Mouse (Mus musculus) stomach, embryonic 15.5 days (tissue): Measurements from ENCODE around the gene Gm20388. TPM values are rescaled to one million over a fixed set of nuclear protein-coding genes. Genes with fewer than 3 reads are reported as not detected.

Source experiments
- ATAC-seq: fragments of 200-750 bp; cut with Nextera tagmentation; 2 replicates; pipeline ENCODE4 v1.8.0; 2017; ENCODE audit warnings: low read depth, moderate number of reproducible peaks, moderate TSS enrichment; ENCODE audit not compliant: insufficient read depth, low FRiP score
- H3K27ac ChIP-seq: fragments of 300-500 bp; sonication (generic); 2 replicates; pipeline ENCODE4 v1.5.1; 2015; ENCODE audit warnings: mild to moderate bottlenecking, inconsistent platforms
- H3K27me3 ChIP-seq: fragments of 300-500 bp; sonication (generic); replicated peaks from 2 replicates; pipeline ENCODE4 v1.6.1; 2015; ENCODE audit warnings: inconsistent platforms
- H3K36me3 ChIP-seq: fragments of 300-500 bp; sonication (generic); 2 replicates; pipeline ENCODE4 v1.6.1; 2015; ENCODE audit warnings: inconsistent platforms
- H3K4me1 ChIP-seq: fragments of 300-500 bp; sonication (generic); 2 replicates; pipeline ENCODE4 v1.6.1; 2015; ENCODE audit warnings: inconsistent platforms
- H3K4me2 ChIP-seq: fragments of 300-500 bp; sonication (generic); 2 replicates; pipeline ENCODE4 v1.6.1; 2015; ENCODE audit warnings: mild to moderate bottlenecking, inconsistent platforms
- H3K4me3 ChIP-seq: fragments of 300-500 bp; sonication (generic); replicated peaks from 2 replicates; pipeline ENCODE4 v1.5.1; 2015; ENCODE audit warnings: inconsistent platforms
- H3K9ac ChIP-seq: fragments of 300-500 bp; sonication (generic); 2 replicates; pipeline ENCODE4 v1.6.1; 2015; ENCODE audit warnings: inconsistent platforms
- H3K9me3 ChIP-seq: fragments of 300-500 bp; sonication (generic); 2 replicates; pipeline ENCODE4 v1.6.1; 2016; ENCODE audit warnings: inconsistent platforms
- WGBS: fragments of 180-500 bp; shearing (Covaris S2); methylation state at CpG from one replicate; pipeline ENCODE4 v1.1.7; 2015; 5-methylcytosine and 5-hydroxymethylcytosine counted together
- polyA plus RNA-seq: library from polyadenylated mRNA; unstranded; fragments of >200 nt; fragmentation: Nextera tagmentation; extraction: Ambion mirVana; gene quantifications from 2 replicates; pipeline ENCODE4 v1.2.1, GENCODE M21; 2015

Gm20388 gene
- polyA plus RNA-seq, 1 experiment from 2014 or later: not detected

DNA sequence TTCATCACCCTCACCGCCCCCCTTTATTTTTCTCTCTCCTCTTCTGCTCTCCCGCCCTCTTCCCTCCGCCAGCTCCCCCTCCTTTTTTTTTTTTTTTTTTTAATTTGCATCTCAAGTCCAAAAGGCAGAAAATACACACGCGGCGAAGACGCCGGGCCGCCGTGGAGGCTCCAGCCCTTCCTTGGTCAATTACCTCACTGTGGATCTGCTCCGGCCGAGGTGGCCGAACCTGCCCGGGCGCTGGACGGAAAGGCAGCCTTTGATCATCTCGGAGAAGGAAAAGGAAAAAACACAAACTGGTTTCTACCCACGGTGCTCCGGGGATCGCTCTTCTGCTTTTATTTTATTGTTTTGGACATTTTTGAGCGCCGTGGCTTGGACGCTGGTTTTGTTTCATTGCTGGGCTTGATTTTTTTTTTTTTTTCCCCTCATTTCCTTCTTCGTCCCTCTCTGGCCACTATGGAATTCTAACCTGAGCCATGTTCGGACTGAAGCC is 578.0 kb downstream of the Gm20388 start:
- H3K9me3 ChIP-seq: no peaks in the 10 kb centered on the region
- ATAC-seq: no peak
- H3K36me3 ChIP-seq: no peaks in the 10 kb centered on the region
- H3K4me1 ChIP-seq: peaks cover 72% of the 10 kb centered on the region
- 1% methylated on average over 25 of the region's 25 CpGs for WGBS
- no peaks in the 10 kb centered on the region; the same call in 1 of the 2 replicates for H3K27me3 ChIP-seq
- H3K9ac ChIP-seq: peak overlapping the region; percentile 65
- H3K4me3 ChIP-seq: peak overlapping the region; percentile 71
- H3K27ac ChIP-seq: peak overlapping the region; percentile 91
- peak overlapping the region; percentile 99 for H3K4me2 ChIP-seq

DNA sequence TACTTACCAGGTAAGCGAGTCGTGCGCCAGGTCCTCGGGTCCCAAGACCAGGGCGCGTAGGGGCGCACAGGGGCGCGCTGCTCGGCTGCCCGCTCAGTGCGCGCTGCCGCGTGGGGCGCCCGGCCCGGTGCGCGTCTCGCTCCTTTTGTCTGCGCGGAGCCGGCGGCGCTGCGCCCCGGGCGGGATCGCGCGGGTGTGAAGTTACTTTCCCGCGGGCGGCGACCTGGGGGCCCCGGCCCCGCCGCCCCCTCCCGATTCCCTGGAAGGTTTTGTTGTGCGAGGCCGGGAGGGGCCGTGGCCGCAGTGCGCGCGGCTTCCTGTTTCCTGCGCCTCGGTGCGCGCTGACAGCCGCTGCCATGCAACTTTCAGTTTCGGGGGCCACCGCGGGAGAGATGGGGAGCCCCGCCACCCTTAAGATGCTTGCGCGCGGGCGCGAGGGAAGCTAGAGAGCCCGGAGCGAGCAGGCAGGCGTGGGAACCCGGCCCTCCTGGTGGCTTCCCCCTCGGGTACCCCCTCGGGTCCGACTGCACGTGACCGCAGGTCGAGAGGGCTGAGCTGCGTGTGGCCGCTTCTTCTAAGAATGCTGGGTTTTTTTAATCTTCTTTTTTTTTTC is 578.6 kb downstream of the Gm20388 start:
- Histone ChIP-seq H3K27me3 (no peaks in the 10 kb centered on the region; the same call in 1 of the 2 replicates), H3K4me3 (peak overlapping the region; percentile 71), H3K27ac (peak overlapping the region; percentile 91), H3K9me3 (no peaks in the 10 kb centered on the region), H3K36me3 (no peaks in the 10 kb centered on the region), H3K4me2 (peak overlapping the region; percentile 99), H3K4me1 (peaks cover 74% of the 10 kb centered on the region), H3K9ac (peak overlapping the region; percentile 65)
- under 1% methylated on average over 73 of the region's 73 CpGs for WGBS
- ATAC-seq: no peak

- H3K4me1 ChIP-seq: peaks cover 72% of the 10 kb centered on the region
- peak overlapping the region; percentile 65 for H3K9ac ChIP-seq
- ATAC-seq: no peak
- peak overlapping the region; percentile 99 for H3K4me2 ChIP-seq
- H3K27ac ChIP-seq: peak overlapping the region; percentile 91
- WGBS: 36% methylated on average over 15 of the region's 15 CpGs
- H3K27me3 ChIP-seq: no peaks in the 10 kb centered on the region; the same call in 1 of the 2 replicates
- H3K4me3 ChIP-seq: peak overlapping the region; percentile 71
- H3K9me3 ChIP-seq: no peaks in the 10 kb centered on the region
- no peaks in the 10 kb centered on the region for H3K36me3 ChIP-seq
Observed at GRCm38 (mm10) chr8:120489771-120490281, 579.2 kb downstream of the Gm20388 start.

DNA sequence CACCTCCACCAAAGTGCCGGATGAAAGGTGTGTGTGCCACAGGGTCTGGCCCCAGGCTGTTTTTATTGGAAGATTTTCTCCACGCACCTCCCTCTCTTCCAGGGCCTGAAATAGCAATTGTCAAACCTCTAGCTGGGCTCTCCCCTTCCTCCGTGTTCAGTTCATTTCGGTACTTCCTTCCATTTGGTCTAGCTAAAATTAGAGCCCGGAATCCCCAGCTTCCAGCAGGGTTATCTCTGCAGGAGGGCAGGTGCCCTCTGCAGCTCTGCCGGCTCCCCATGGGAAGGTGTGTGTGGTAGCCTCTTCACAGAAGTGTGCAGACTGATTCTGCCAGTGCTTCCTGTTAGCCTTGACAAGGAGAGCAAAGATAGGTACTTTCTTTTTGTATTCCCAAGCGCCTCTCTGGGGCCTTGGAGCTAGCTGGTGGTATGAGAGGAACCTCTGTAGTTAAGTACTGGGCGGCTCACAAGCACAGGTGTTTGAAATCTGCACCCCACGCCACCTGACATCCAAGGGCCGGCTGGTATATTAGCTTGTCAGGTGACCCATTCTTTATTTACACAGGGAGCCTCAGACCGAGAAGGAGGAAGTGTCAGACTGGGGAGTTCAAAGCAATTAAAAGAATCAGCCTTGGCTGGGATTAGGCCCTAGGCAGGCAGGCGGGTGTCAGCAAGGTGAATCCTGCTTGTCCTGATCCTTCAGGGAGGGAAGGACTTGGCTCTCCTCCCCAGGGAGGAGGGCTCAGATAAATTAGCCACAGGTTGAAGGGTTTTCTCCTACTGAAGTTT is 579.9 kb downstream of the Gm20388 start:
- Histone ChIP-seq H3K27me3 (no peaks in the 10 kb centered on the region), H3K9ac (peak overlapping the region; percentile 1; the same call in 1 of the 2 replicates), H3K27ac (peak overlapping the region; percentile 91), H3K4me1 (peaks cover 72% of the 10 kb centered on the region), H3K4me3 (peak overlapping the region; percentile 71), H3K4me2 (peak overlapping the region; percentile 99), H3K36me3 (no peaks in the 10 kb centered on the region), H3K9me3 (no peaks in the 10 kb centered on the region)
- 33% methylated on average over 12 of the region's 12 CpGs for WGBS
- peak; percentile 4; the same call in 1 of the 2 replicates for ATAC-seq

DNA sequence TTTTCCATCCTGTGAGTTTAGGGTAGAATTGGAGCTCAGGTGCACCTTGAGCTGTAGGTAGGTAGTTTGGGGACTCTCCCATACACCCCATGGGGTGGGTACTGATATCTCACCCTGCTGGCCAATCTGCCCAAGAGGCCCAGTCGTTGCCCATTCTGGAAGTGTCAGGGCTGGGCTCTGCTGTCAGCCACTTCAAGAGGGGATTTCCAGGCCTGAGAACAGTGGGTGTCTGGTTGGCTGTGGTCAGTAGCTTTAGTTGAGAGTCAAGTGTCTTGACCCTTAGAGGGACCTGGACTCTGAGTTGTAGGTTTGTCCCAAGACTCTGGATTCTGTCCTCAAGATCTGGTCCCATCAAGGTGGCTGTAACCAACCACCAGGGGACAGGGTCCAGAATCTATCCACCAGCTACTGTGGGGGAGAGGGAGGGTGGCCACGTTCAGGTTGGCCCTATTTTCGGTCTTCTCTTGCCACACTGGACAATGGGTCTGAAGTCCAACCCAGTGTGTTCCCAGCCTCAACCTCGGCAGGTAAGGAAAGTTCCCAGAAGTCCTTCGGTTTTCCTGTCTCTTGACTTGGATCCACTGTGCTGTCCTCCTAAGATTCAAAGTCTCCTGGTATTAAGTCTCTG is 580.6 kb downstream of the Gm20388 start:
- no peaks in the 10 kb centered on the region for H3K9me3 ChIP-seq
- no peaks in the 10 kb centered on the region for H3K27me3 ChIP-seq
- H3K4me2 ChIP-seq: peak overlapping the region; percentile 99
- ATAC-seq: no peak
- H3K4me3 ChIP-seq: peak overlapping the region; percentile 71
- WGBS: 65% methylated on average over 5 of the region's 5 CpGs
- peak overlapping the region; percentile 1; the same call in 1 of the 2 replicates for H3K9ac ChIP-seq
- H3K4me1 ChIP-seq: peaks cover 68% of the 10 kb centered on the region
- no peaks in the 10 kb centered on the region for H3K36me3 ChIP-seq
- H3K27ac ChIP-seq: peak overlapping the region; percentile 91

- Histone ChIP-seq H3K4me3 (no peak overlapping the region), H3K27me3 (no peaks in the 10 kb centered on the region), H3K4me2 (peak overlapping the region; percentile 17), H3K9me3 (no peaks in the 10 kb centered on the region), H3K36me3 (no peaks in the 10 kb centered on the region), H3K4me1 (peaks cover 66% of the 10 kb centered on the region), H3K27ac (0 out of 2 replicates have a peak overlapping the region, but pooled peaks have one; percentile 19), H3K9ac (no peak overlapping the region)
- no peak for ATAC-seq
- WGBS: 34% methylated on average over 14 of the region's 14 CpGs
Observed at GRCm38 (mm10) chr8:120492193-120492880, 581.7 kb downstream of the Gm20388 start.

DNA sequence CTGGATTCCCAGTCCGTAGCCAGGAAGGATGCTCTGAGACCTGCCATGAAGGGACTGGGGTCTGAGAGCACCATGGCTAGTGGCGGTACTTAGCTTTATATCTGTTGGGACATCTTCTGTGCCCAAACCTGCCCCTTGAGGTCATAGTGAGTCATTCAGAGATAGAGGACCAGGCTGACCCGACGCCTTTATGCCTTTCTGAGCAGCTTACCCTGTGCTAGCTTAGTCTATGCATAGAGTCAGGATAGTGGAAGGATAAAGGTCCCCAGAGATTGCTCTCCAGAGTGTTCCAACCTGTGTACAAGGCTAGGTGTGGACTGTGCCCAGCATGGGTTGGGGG is 582.2 kb downstream of the Gm20388 start:
- ATAC-seq: no peak
- Histone ChIP-seq H3K27me3 (no peaks in the 10 kb centered on the region), H3K4me3 (no peak overlapping the region), H3K4me1 (peaks cover 70% of the 10 kb centered on the region), H3K4me2 (peak overlapping the region; percentile 17; the same call in 1 of the 2 replicates), H3K9ac (no peak overlapping the region), H3K9me3 (no peaks in the 10 kb centered on the region), H3K36me3 (no peaks in the 10 kb centered on the region), H3K27ac (no peak overlapping the region)
- 63% methylated on average over 4 of the region's 4 CpGs for WGBS

DNA sequence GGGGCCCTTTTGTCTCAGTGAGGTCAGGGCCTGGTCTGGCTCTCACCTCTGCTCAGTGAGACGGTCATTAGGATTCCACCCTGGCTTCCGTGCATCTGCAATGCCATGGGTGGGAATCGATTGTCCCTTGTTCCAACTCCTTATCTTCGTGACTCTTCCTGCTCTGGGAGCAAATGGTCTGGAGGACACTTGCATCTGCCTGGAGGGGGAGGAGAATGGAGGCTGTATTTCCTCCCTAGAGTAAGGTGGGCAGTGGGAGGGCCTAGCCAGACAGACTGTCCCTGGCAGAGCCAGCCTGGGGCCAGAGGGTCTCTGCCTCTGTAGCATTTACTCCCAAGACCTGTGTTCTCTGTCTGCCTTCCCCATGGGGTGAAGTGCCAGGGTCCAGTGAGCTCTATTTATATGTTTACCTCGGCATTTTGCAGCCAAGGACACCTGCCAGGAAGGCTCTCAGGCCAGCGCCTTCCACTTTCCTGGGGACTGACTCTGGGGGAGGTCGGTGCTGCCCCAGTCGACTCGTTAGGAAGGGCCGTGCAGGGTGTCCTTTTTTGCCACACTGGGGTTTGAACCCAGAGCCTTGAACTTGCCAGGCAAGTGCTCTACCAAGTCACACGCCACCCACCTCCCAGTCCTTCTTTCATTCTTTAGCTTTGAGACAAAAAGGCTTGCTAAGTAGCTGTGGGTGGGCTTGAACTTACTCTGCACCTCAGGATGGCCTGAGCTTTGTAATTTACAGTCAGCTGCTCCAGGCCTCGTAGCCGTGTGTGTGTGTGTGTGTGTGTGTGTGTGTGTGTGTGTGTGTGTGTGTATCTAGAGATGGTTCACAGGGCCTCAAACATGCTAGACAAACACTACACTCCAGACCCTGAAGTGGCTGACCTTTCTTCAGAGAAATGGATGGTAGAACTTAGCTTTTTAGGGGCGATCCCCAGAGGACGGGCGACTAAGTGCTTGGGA is 583.1 kb downstream of the Gm20388 start:
- Histone ChIP-seq H3K36me3 (no peaks in the 10 kb centered on the region), H3K4me2 (no peak overlapping the region), H3K27ac (peak overlapping the region; percentile 73), H3K27me3 (no peaks in the 10 kb centered on the region), H3K9me3 (no peaks in the 10 kb centered on the region), H3K4me3 (no peak overlapping the region), H3K4me1 (peaks cover 80% of the 10 kb centered on the region), H3K9ac (no peak overlapping the region)
- 61% methylated on average over 16 of the region's 16 CpGs for WGBS
- ATAC-seq: no peak

GRCm38 (mm10) chr8:120494903-120495302 is 584.3 kb downstream of the Gm20388 start:
- 0 out of 2 replicates have a peak, but pooled peaks have one; percentile 6 for ATAC-seq
- no peaks in the 10 kb centered on the region for H3K27me3 ChIP-seq
- WGBS: 44% methylated on average over 15 of the region's 15 CpGs
- no peaks in the 10 kb centered on the region for H3K9me3 ChIP-seq
- H3K9ac ChIP-seq: no peak overlapping the region
- H3K4me1 ChIP-seq: peaks cover 81% of the 10 kb centered on the region
- no peaks in the 10 kb centered on the region for H3K36me3 ChIP-seq
- H3K27ac ChIP-seq: peak overlapping the region; percentile 73
- peak overlapping the region; percentile 27; the same call in 1 of the 2 replicates for H3K4me2 ChIP-seq
- no peak overlapping the region for H3K4me3 ChIP-seq

DNA sequence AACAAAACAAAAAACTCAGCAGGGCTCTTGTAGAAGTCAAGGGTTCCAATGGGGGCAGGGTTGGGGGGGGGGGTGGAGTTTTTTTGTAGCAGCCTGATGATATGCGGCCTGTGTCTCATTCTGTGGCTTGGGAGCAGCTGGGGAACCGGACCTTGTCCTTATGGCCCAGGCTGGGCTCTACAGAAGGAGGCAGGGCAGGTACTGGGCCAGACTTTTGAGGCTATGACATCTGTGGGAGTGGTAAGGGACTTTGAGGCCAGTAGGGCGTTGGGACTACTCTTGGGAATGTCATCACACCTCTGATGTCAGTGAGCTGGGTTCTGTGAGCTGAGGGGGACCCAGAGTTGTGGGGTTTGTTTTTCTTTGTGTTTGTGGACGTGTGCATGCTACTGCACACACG is 584.8 kb downstream of the Gm20388 start:
- H3K27ac ChIP-seq: peak overlapping the region; percentile 73; the same call in 1 of the 2 replicates
- no peaks in the 10 kb centered on the region for H3K36me3 ChIP-seq
- H3K4me3 ChIP-seq: no peak overlapping the region
- no peak overlapping the region for H3K4me2 ChIP-seq
- H3K4me1 ChIP-seq: peaks cover 81% of the 10 kb centered on the region
- WGBS: 76% methylated on average over 5 of the region's 5 CpGs
- H3K27me3 ChIP-seq: no peaks in the 10 kb centered on the region
- no peak for ATAC-seq
- H3K9ac ChIP-seq: no peak overlapping the region
- H3K9me3 ChIP-seq: no peaks in the 10 kb centered on the region
